Mouse (Mus musculus) ES-E14 (cell line): ENCODE results near the gene Runx3.

Source experiments
- HCFC1 ChIP-seq: IDR thresholded peaks from 2 replicates; pipeline ENCODE4 v1.6.1; 2012; ENCODE audit warnings: low read length, inconsistent platforms, borderline replicate concordance; ENCODE audit not compliant: insufficient read depth
- ZC3H11A ChIP-seq: IDR thresholded peaks from 2 replicates; pipeline ENCODE4 v1.6.1; 2012; ENCODE audit warnings: low read depth, mild to moderate bottlenecking, inconsistent platforms, low read length, borderline replicate concordance
- ZNF384 ChIP-seq: IDR thresholded peaks from 2 replicates; pipeline ENCODE4 v1.6.1; 2012; ENCODE audit warnings: low read depth, low read length, inconsistent platforms

DNA sequence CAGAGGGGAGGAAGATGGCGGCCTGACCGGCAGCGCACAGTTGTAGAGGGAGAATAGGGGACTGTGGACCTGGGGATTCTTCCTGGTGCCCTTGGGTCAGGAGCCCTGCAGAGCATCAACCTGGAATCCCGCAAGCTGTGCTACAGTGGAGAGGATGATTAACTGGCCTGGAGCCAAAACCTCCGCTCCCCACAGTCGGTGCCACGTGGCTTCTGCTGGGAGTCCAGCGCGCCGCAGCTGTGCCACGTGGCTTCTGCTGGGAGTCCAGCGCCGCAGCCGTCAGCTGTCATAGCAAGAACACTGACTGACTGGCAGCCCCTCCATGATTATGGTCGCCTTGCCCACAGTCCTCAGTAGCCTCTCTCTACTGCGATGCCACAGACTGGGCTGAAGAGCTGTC is 81.3 kb downstream of the Runx3 start:
- TF ChIP-seq ZC3H11A (no peak), HCFC1 (no peak), ZNF384 (no peak)
